Mouse (Mus musculus) lung, postnatal 14 days (tissue): ENCODE measurements around the gene Lrrc29.
"Not testable (repeated sequence)": the region's sequence is repeated elsewhere in the genome, so short reads cannot be mapped to it uniquely, and the experiment has no call there.

Source experiments
- DNase-seq: peaks from one replicate; pipeline ENCODE4 v3.0.0; 2021

Gene Lrrc29

GRCm38 (mm10) chr8:105309142-105309847, 16.8 kb downstream of the Lrrc29 start:
- no peak for DNase-seq

GRCm38 (mm10) chr8:105308428-105308827, 17.6 kb downstream of the Lrrc29 start:
- DNase-seq = no peak

GRCm38 (mm10) chr8:105307670-105308069, 18.4 kb downstream of the Lrrc29 start:
- no peak for DNase-seq

- DNase-seq = no peak
These were observed 19.9 kb downstream of the Lrrc29 start for GRCm38 (mm10) chr8:105306146-105306691.

- DNase-seq = peak; percentile 70
These were observed 20.6 kb downstream of the Lrrc29 start, which contains the start of gene Elmo3 for GRCm38 (mm10) chr8:105305211-105306145. Gene Elmo3 (plus strand): TSS chr8:105305601.

- DNase-seq = no peak
These were observed 21.5 kb downstream of the Lrrc29 start for GRCm38 (mm10) chr8:105304325-105305210.

GRCm38 (mm10) chr8:105303874-105304273, 22.2 kb downstream of the Lrrc29 start:
- no peak for DNase-seq

- no peak for DNase-seq
These were observed 22.7 kb downstream of the Lrrc29 start for GRCm38 (mm10) chr8:105303396-105303795.

- no peak for DNase-seq
These were observed 26.1 kb downstream of the Lrrc29 start for GRCm38 (mm10) chr8:105299962-105300361.

GRCm38 (mm10) chr8:105298351-105299252, 27.5 kb downstream of the Lrrc29 start:
- no peak for DNase-seq

- DNase-seq = peak; percentile 94
These were observed 28.4 kb downstream of the Lrrc29 start, which contains the start of gene E2f4 for GRCm38 (mm10) chr8:105297511-105298192. Gene E2f4 (plus strand): TSS chr8:105297663.

- DNase-seq = no peak
These were observed 30.0 kb downstream of the Lrrc29 start, which contains the start of gene Exoc3l for GRCm38 (mm10) chr8:105295895-105296573. Gene Exoc3l (minus strand): TSS chr8:105296101.

- DNase-seq = no peak
These were observed 30.8 kb downstream of the Lrrc29 start for GRCm38 (mm10) chr8:105295256-105295655.

- no peak for DNase-seq
These were observed 31.3 kb downstream of the Lrrc29 start for GRCm38 (mm10) chr8:105294776-105295175.

- no peak for DNase-seq
These were observed 32.7 kb downstream of the Lrrc29 start for GRCm38 (mm10) chr8:105293405-105293804.

- no peak for DNase-seq
These were observed 33.6 kb downstream of the Lrrc29 start for GRCm38 (mm10) chr8:105292471-105292870.

- not testable (repeated sequence) for DNase-seq
These were observed 34.3 kb downstream of the Lrrc29 start for GRCm38 (mm10) chr8:105291802-105292201.

GRCm38 (mm10) chr8:105291364-105291763, 34.7 kb downstream of the Lrrc29 start:
- DNase-seq = not testable (repeated sequence)

GRCm38 (mm10) chr8:105290554-105291314, 35.3 kb downstream of the Lrrc29 start:
- DNase-seq = peak; percentile 98
